Mouse (Mus musculus) heart, embryonic 13.5 days (tissue): ENCODE measurements around the gene Slc3a1. TPM values are rescaled to one million over a fixed set of nuclear protein-coding genes. Genes with fewer than 3 reads are reported as not detected.

Source experiments
- ATAC-seq: fragments of 200-750 bp; cut with Nextera tagmentation; 2 replicates; pipeline ENCODE4 v1.8.0; 2017; ENCODE audit warnings: moderate TSS enrichment; ENCODE audit not compliant: insufficient number of reproducible peaks, low FRiP score, low TSS enrichment; ENCODE audit errors: extremely low read depth
- H3K27ac ChIP-seq: fragments of 300-500 bp; sonication (generic); replicated peaks from 2 replicates; pipeline ENCODE4 v1.5.1; 2015; ENCODE audit warnings: moderate library complexity, mild to moderate bottlenecking, inconsistent platforms
- H3K27me3 ChIP-seq: fragments of 300-500 bp; sonication (generic); replicated peaks from 2 replicates; pipeline ENCODE4 v1.6.1; 2015; ENCODE audit warnings: mild to moderate bottlenecking, inconsistent platforms
- H3K36me3 ChIP-seq: fragments of 300-500 bp; sonication (generic); 2 replicates; pipeline ENCODE4 v1.6.1; 2015; ENCODE audit warnings: mild to moderate bottlenecking, inconsistent platforms
- H3K4me1 ChIP-seq: fragments of 300-500 bp; sonication (generic); 2 replicates; pipeline ENCODE4 v1.6.1; 2015; ENCODE audit warnings: inconsistent platforms
- H3K4me2 ChIP-seq: fragments of 300-500 bp; sonication (generic); 2 replicates; pipeline ENCODE4 v1.6.1; 2015; ENCODE audit warnings: inconsistent platforms, mild to moderate bottlenecking, moderate library complexity
- H3K4me3 ChIP-seq: fragments of 300-500 bp; sonication (generic); 2 replicates; pipeline ENCODE4 v1.5.1; 2015; ENCODE audit warnings: moderate library complexity, mild to moderate bottlenecking, inconsistent platforms
- H3K9ac ChIP-seq: fragments of 300-500 bp; sonication (generic); 2 replicates; pipeline ENCODE4 v1.6.1; 2015; ENCODE audit warnings: inconsistent platforms, mild to moderate bottlenecking, moderate library complexity
- H3K9me3 ChIP-seq: fragments of 300-500 bp; sonication (generic); 2 replicates; pipeline ENCODE4 v1.6.1; 2016; ENCODE audit warnings: inconsistent platforms
- WGBS: fragments of 180-500 bp; shearing (Covaris S2); methylation state at CpG from one replicate; pipeline ENCODE4 v1.1.7; 2015; ENCODE audit warnings: mixed read lengths; 5-methylcytosine and 5-hydroxymethylcytosine counted together
- polyA plus RNA-seq: library from polyadenylated mRNA; unstranded; fragments of >200 nt; fragmentation: Nextera tagmentation; extraction: Ambion mirVana; gene quantifications from 2 replicates; pipeline ENCODE4 v1.2.1, GENCODE M21; 2015

The Slc3a1 gene
- polyA plus RNA-seq, 1 experiment from 2014 or later, result 0.12 TPM

GRCm38 (mm10) chr17:85063560-85063959 lies 35.4 kb downstream of the Slc3a1 start:
- Histone ChIP-seq H3K27me3 (no peaks in the 10 kb centered on the region), H3K4me2 (no peak overlapping the region), H3K27ac (no peak overlapping the region), H3K36me3 (peaks cover 60% of the 10 kb centered on the region), H3K9ac (no peak overlapping the region), H3K4me3 (no peak overlapping the region), H3K9me3 (no peaks in the 10 kb centered on the region), H3K4me1 (no peaks in the 10 kb centered on the region)
- 78% methylated on average over 7 of the region's 7 CpGs for WGBS
- ATAC-seq, result no peak

GRCm38 (mm10) chr17:85067331-85067730 lies 39.2 kb downstream of the Slc3a1 start:
- Histone ChIP-seq H3K4me3 (no peak overlapping the region), H3K4me1 (peaks cover 8% of the 10 kb centered on the region), H3K9ac (no peak overlapping the region), H3K36me3 (peaks cover 94% of the 10 kb centered on the region), H3K4me2 (no peak overlapping the region), H3K27me3 (no peaks in the 10 kb centered on the region), H3K9me3 (no peaks in the 10 kb centered on the region), H3K27ac (no peak overlapping the region)
- 89% methylated on average over 7 of the region's 7 CpGs for WGBS
- ATAC-seq, result no peak

GRCm38 (mm10) chr17:85070658-85071057 lies 42.5 kb downstream of the Slc3a1 start:
- Histone ChIP-seq H3K4me1 (peaks cover 17% of the 10 kb centered on the region), H3K27me3 (no peaks in the 10 kb centered on the region), H3K27ac (no peak overlapping the region), H3K36me3 (peaks cover 76% of the 10 kb centered on the region), H3K4me3 (no peak overlapping the region), H3K4me2 (no peak overlapping the region), H3K9ac (peak overlapping the region; percentile 47; the same call in 1 of the 2 replicates), H3K9me3 (no peaks in the 10 kb centered on the region)
- ATAC-seq, result no peak
- WGBS, result 49% methylated on average over 6 of the region's 6 CpGs

- Histone ChIP-seq H3K9ac (no peak overlapping the region; the same call in 1 of the 2 replicates), H3K27me3 (no peaks in the 10 kb centered on the region), H3K9me3 (no peaks in the 10 kb centered on the region), H3K27ac (no peak overlapping the region), H3K36me3 (peaks cover 76% of the 10 kb centered on the region), H3K4me2 (no peak overlapping the region), H3K4me1 (peaks cover 17% of the 10 kb centered on the region), H3K4me3 (no peak overlapping the region)
- WGBS, result 88% methylated on average over 8 of the region's 8 CpGs
- no peak for ATAC-seq
Measured at GRCm38 (mm10) chr17:85071088-85071775, 43.1 kb downstream of the Slc3a1 start.

GRCm38 (mm10) chr17:85072383-85072782 lies 44.2 kb downstream of the Slc3a1 start:
- Histone ChIP-seq H3K27me3 (no peaks in the 10 kb centered on the region), H3K4me3 (no peak overlapping the region), H3K9ac (no peak overlapping the region), H3K27ac (no peak overlapping the region), H3K4me2 (no peak overlapping the region), H3K9me3 (no peaks in the 10 kb centered on the region), H3K36me3 (peaks cover 76% of the 10 kb centered on the region), H3K4me1 (peaks cover 17% of the 10 kb centered on the region)
- 61% methylated on average over 11 of the region's 11 CpGs for WGBS
- no peak for ATAC-seq

- Histone ChIP-seq H3K27ac (0 out of 2 replicates have a peak overlapping the region, but pooled peaks have one; percentile 12), H3K36me3 (peaks cover 76% of the 10 kb centered on the region), H3K4me3 (no peak overlapping the region), H3K9me3 (no peaks in the 10 kb centered on the region), H3K4me2 (no peak overlapping the region), H3K4me1 (peaks cover 17% of the 10 kb centered on the region), H3K9ac (no peak overlapping the region), H3K27me3 (no peaks in the 10 kb centered on the region)
- ATAC-seq, result no peak
- 58% methylated on average over 7 of the region's 7 CpGs for WGBS
Measured at GRCm38 (mm10) chr17:85073214-85073613, 45.0 kb downstream of the Slc3a1 start.

- ATAC-seq, result no peak
- H3K27me3 ChIP-seq, result no peaks in the 10 kb centered on the region
- 94% methylated on average over 4 of the region's 4 CpGs for whole genome bisulfite sequencing
- H3K36me3 ChIP-seq, result peaks cover 75% of the 10 kb centered on the region
- no peak overlapping the region for H3K4me3 ChIP-seq
- no peaks in the 10 kb centered on the region for H3K9me3 ChIP-seq
- H3K4me2 ChIP-seq, result no peak overlapping the region
- H3K4me1 ChIP-seq, result peaks cover 17% of the 10 kb centered on the region
- no peak overlapping the region for H3K9ac ChIP-seq
- no peak overlapping the region for H3K27ac ChIP-seq
Measured at GRCm38 (mm10) chr17:85074083-85074482, 45.9 kb downstream of the Slc3a1 start.

GRCm38 (mm10) chr17:85079276-85079675 lies 51.1 kb downstream of the Slc3a1 start:
- Histone ChIP-seq H3K4me2 (no peak overlapping the region), H3K9ac (no peak overlapping the region), H3K27ac (no peak overlapping the region), H3K4me1 (no peaks in the 10 kb centered on the region), H3K4me3 (no peak overlapping the region), H3K27me3 (no peaks in the 10 kb centered on the region), H3K9me3 (no peaks in the 10 kb centered on the region), H3K36me3 (peaks cover 58% of the 10 kb centered on the region)
- 88% methylated on average over 3 of the region's 3 CpGs for WGBS
- no peak for ATAC-seq

GRCm38 (mm10) chr17:85080781-85081180 lies 52.6 kb downstream of the Slc3a1 start:
- no peak overlapping the region for H3K4me3 ChIP-seq
- H3K27ac ChIP-seq, result no peak overlapping the region
- peaks cover 11% of the 10 kb centered on the region; the same call in 1 of the 2 replicates for H3K4me1 ChIP-seq
- H3K27me3 ChIP-seq, result no peaks in the 10 kb centered on the region
- H3K36me3 ChIP-seq, result peaks cover 45% of the 10 kb centered on the region
- H3K9me3 ChIP-seq, result no peaks in the 10 kb centered on the region
- 93% methylated on average over 11 of the region's 11 CpGs for WGBS
- no peak overlapping the region for H3K4me2 ChIP-seq
- ATAC-seq, result no peak
- no peak overlapping the region for H3K9ac ChIP-seq

GRCm38 (mm10) chr17:85085335-85085734 lies 57.2 kb downstream of the Slc3a1 start:
- 67% methylated on average over 2 of the region's 2 CpGs for WGBS
- H3K9ac ChIP-seq, result no peak overlapping the region
- no peak overlapping the region for H3K4me3 ChIP-seq
- H3K27me3 ChIP-seq, result no peaks in the 10 kb centered on the region
- H3K4me2 ChIP-seq, result no peak overlapping the region
- no peak overlapping the region for H3K27ac ChIP-seq
- no peak for ATAC-seq
- H3K4me1 ChIP-seq, result peaks cover 40% of the 10 kb centered on the region
- H3K9me3 ChIP-seq, result no peaks in the 10 kb centered on the region
- peaks cover 7% of the 10 kb centered on the region for H3K36me3 ChIP-seq

GRCm38 (mm10) chr17:85086501-85086900 lies 58.3 kb downstream of the Slc3a1 start:
- no peaks in the 10 kb centered on the region for H3K36me3 ChIP-seq
- H3K4me2 ChIP-seq, result no peak overlapping the region
- no peaks in the 10 kb centered on the region for H3K27me3 ChIP-seq
- no peak overlapping the region for H3K9ac ChIP-seq
- no peak overlapping the region for H3K4me3 ChIP-seq
- H3K9me3 ChIP-seq, result no peaks in the 10 kb centered on the region
- WGBS, result 60% methylated on average over 1 of the region's 1 CpGs
- H3K4me1 ChIP-seq, result peaks cover 44% of the 10 kb centered on the region
- 0 out of 2 replicates have a peak overlapping the region, but pooled peaks have one; percentile 39 for H3K27ac ChIP-seq
- ATAC-seq, result no peak

GRCm38 (mm10) chr17:85087591-85087990 lies 59.4 kb downstream of the Slc3a1 start:
- no peak overlapping the region for H3K9ac ChIP-seq
- 49% methylated on average over 5 of the region's 5 CpGs for WGBS
- peaks cover 47% of the 10 kb centered on the region for H3K4me1 ChIP-seq
- H3K4me2 ChIP-seq, result peak overlapping the region; percentile 29; the same call in 1 of the 2 replicates
- H3K9me3 ChIP-seq, result no peaks in the 10 kb centered on the region
- H3K36me3 ChIP-seq, result no peaks in the 10 kb centered on the region
- no peak overlapping the region for H3K4me3 ChIP-seq
- no peak for ATAC-seq
- H3K27ac ChIP-seq, result peak overlapping the region; percentile 50; the same call in 1 of the 2 replicates
- no peaks in the 10 kb centered on the region for H3K27me3 ChIP-seq
